Mouse (Mus musculus) frontal cortex, adult (tissue): ENCODE data around the gene Ttc23l.
"Not testable (repeated sequence)": the region's sequence is repeated elsewhere in the genome, so short reads cannot be mapped to it uniquely, and the experiment has no call there.

ENCODE experiments used
- ATAC-seq: cut with Nextera tagmentation; 2 replicates; pipeline ENCODE4 v1.9.2; 2017; ENCODE audit warnings: mild to moderate bottlenecking, moderate library complexity, mixed read lengths; ENCODE audit not compliant: low TSS enrichment

Gene Ttc23l

DNA sequence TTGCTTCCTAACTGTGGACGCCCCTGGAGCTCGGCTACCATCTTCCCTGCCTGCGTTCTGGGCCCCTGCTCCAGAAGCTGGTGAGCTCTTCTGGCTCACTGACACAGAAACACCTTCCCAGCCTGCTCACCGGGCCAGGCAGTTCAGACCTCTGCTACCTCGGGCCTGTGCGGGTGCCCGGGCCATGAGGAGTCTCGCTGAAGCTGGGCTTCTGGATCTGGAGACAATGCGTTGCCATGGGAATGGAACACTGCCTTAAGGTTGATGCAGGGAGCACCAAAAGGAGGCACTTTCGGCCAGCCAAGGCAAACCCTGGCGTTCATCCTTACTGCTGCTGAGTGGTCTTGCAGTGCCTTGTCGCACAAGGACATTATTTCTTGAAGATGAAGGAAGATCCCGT is at the start of gene Ttc23l:
Ttc23l (minus strand) TSS at position 204 of the 400 bp plus-strand sequence.
- no peak for ATAC-seq

DNA sequence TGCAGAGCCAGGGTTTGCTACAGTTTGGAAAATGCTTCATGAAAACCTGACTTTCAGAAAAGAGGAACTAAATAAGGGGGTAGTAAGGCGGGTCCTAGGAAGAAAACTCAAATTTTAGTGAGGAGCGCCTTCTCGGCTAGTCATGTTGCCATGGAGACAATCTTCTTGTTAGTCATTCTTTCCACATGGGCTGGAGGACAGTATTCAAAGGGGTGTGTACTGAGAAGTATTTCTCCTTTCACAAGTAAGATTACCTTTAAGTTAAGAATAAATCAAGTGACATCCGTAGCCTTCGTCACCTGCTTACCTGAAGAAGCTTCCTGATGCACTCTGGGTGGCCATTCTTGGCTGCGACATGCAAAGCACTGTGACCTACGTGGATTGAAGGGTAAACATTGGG is 40.9 kb upstream of the Ttc23l start:
- ATAC-seq = peak; percentile 59

DNA sequence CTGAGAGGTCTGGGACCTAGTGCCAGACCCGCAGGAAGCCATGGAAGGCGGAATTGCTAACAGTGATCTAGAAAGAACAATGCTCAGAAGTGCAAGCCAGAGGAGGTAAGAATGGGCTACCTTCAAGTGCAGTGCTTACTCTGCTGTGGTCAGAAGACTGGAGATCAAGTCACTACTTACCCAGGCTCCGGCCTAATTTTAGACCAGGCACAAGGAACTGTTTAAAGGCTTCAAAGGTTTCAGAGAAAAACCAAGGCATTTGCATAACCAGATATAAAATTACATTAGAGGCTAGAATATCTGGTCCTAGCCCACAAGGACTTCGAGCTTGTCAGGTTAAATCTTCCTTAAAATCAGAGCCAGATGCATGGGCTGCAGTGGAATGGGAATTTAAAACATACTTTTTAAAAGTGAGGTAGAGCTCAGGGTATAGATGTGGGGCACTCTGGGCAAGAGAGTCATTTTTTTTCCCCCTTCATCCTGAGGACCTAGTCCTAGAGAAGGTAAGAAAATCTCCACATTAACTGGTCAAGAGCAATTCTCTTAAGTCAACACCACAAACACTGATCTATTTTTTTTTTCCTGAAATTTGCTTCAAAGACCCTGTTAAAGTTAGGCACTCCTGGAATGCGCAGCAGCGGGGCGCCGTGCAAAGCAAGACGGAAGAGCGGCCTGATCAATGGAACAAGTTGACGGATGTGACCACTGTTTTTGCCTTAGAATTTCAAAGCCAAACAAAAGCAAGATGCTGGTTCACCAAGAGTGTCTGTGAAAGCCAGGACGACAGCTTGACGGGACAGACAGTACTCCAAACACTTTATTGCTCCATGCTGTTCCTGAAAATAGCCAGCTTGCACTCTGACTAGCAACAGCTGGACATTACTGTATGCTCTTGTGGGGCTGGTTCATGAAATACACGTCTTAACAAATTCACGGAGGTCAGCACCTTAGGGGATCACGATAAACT is 40.1 kb upstream of the Ttc23l start:
- no peak for ATAC-seq

DNA sequence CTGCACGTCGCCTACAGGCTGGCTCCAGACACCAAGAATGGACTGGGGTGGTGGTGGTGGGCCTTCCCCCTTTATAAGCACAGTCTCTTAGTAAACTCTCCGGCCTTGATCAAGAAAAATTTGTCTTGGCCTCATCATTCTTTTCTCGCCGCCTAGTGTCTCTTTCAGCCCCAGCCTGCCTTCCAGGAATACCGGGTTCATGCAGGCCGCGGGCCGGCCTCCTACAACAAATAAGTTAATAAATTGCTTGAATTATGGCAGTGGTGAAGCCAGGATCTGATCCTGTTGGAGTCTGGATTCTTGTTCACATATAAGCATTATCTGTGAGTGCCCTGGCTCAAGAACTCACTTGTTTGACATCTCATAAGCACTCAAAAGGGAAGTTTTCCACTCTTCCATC is 38.4 kb upstream of the Ttc23l start:
- no peak for ATAC-seq

DNA sequence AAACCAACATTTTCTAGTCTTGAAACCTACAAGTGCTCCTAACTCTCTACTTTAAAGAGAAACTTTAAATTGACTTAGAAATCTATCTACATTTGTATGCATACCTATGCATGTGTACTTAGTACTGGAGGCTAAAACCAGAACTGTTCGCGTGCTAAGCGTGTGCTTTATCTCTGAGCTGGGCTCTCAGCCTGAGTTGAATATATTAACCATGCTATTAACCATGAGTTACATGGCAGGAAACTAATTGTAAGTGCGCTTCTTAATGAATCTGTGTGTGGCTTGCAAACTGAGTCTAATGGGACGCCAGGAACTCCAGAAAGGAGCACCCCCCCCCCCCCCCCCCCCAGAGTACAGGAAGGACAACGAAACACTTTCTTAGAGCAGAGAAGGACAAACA is 36.9 kb upstream of the Ttc23l start:
- ATAC-seq = no peak

DNA sequence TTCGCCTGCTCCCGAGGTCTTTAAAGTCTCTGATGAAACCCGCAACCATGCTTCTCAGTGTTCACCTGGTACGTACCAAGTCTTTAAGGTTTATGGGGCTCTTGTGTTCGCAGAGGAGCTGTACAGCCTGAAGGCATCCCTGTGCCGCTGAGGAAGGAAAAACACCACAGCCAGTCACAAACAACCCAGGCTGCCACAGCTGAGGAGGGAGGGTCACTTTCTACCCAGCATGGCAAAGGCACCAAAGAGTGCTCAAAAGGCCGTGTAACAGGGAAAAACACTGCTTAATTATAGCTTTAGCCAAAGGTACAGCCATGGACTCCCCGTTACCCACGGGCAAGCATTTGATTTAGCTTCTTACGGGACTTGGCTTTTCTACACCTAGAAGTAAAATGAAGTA is 36.4 kb upstream of the Ttc23l start:
- ATAC-seq = no peak

DNA sequence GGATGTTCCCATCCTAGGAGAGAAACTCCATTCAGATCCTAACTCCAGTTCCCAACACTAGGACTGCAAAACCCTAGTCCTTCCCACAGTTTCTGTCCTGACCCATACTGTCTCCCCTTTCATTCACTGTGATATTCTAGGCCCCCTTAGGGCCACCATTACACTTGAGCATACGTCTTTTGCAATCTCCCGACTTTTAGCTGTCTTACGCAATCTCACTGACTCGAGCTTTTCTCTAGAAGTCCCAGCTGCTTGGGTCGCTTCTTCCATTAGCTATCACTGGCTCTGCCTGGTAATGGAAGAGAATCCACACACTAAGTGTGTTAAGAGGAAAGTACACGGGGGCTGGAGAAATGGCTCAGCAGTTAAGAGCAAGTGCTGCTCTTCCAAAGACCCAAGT is 34.6 kb upstream of the Ttc23l start:
- no peak for ATAC-seq

DNA sequence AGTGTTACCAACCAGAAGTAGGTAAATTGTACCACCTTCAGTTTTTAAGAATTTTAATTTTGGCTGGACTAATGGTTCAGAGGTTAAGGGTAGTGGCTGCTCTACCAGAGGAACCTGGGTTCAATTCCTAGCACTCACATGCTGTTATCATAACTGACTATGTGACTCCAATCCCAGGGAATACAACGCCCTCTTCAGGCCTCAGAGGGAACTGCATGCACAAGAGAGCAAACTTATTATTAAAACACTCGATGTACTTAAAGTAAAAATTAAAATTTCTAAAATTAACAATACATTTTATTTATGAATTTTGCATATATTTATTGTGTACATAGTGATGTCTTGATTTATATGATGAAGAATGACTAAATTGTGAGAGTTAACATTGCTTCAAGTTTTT is 28.1 kb upstream of the Ttc23l start:
- ATAC-seq = no peak

DNA sequence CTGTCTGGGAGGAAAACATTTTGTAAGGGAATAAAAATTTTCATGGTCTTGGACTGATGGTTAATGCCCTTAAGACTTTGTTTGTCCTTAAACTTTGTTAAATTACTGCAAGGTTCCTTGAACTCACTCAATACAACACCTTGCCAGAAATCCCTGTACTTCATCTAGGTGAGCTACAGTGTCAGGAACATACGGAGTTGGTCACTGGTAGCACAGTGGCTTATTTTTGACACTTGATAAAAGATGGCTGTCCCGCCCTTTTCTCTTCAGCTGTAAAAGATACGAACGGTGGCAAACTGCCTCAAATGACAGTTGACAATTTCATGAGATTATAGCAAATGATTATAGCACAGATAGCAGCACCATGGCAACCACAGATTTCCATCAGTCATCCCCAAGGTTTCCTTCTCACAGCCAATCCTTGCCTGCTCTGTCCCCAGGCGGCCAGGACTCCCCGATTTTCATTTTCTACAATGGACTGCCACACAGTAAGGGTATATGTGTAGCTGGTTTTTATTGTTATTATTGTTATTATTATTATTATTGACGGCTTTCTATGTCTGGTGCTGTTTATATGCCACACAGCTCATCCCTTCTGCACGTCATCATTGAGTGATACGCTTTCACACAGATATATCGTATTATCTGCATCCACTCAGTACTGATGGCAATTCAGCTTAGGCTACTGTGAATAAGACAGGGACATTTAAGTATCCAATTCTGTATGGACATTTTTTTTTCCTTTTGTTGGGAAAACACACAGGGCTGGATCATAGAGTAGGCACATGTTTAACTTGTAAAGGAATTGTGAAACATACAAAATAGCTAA is 26.1 kb upstream of the Ttc23l start:
- ATAC-seq = no peak

DNA sequence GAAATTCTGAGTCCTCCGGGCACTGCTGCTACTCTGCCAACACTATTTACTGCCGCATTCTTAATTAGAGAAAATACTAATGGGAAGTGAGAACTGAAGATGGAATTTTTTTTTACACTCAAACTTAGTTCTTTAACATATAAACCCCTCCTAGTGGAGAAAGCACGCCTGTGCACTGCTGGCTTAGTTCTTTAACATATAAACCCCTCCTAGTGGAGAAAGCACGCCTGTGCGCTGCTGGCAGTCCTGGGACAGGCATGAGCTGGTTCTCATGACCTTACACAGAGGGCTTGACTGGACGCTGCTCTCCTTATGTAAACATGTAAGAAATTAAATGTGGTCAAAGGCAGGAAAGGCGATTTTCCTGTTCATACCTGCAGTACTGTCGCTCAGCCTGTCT is 24.9 kb upstream of the Ttc23l start:
- peak; percentile 76 for ATAC-seq

DNA sequence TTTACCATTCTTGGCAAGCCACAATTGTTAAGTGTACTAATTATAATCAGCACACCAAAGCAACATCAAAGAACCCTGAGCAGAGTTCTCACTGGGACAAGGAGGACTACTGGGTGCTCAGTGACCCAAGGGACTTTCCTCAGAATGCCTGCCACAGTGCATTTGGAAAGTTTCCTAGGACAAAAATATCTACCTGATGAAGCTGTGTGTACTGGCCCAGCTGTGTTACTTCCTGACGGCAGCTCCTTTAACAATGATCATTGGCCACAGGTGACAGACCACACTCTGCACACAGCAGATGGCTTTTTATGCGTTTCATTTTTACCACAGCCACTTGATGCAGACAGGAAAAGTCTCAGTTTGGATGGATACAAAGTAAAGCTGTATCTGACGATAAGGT is 20.7 kb upstream of the Ttc23l start:
- ATAC-seq = no peak

DNA sequence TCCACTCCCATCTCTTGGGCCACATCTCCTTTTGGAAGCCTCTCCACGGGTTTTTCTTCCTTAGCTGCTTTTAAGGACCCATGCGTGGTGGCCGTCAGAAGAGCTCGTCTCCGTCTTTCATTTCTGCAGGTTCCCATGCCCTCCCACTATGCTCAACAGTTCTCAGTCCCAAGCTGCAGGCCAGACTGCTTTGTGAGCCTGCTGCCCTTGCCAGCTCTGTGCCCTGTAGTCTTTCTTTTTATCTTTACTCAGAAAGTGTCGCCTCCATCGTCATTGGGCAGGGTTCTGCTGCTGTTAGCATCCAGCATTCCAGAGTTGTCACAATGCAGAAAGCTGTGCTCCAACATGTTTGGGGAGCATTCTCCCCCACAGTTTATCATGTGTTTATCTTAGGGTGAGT is 8.0 kb upstream of the Ttc23l start:
- no peak for ATAC-seq

DNA sequence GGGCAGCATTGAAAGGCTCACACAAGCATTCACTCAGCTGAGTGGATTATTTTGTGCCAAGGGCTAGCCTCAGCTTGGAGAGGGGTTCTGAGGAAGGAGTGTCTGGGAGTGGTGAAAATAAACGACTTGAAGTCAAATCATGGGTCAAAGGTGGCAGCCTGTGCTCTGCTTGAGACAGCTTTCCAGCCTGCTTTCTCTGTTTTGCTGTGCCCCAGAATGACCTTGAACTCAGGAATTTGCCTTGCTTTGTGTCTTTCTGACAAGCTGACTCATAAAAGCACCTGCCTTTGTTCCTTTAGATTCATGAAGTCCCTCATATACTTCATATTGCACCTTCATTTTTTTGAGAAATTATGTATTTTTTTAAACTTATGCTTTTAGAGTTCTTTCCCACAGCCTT is 5.7 kb upstream of the Ttc23l start:
- no peak for ATAC-seq

DNA sequence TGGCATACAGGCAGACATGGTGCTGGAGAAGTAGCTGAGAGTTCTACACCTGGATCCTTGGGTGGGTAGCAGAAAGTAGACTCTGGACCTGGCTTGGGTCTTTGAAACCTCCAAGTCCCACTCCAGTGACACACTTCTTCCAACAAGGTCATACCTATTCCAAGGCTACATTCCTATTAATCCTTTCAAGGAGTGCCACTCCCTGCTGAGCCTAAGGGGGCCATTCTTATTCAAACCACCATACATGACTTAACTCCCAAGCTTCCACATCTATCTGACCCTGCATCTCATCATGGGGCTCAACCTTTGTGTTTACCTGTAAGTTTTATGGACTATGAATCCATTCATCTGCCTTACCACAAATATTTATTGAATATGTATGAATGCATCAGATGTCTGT is 3.8 kb upstream of the Ttc23l start:
- ATAC-seq = no peak

DNA sequence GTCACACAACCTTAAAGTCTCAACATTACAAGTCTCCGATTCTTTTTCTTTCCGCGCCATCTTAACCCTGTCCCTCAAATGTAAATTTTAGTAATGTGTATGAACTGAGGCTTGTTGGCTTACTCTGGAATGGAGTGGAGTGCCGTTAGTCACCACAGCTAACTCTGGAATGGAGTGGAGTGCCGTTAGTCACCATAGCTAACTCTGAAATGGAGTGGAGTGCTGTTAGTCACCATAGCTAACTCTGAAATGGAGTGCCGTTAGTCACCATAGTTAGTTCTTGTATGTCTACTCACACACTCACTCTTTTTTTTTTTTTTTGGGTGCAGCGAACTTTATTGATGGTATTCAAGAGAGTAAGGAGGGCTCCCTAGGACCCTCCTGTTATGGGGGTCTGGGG is 1.5 kb upstream of the Ttc23l start:
- ATAC-seq = no peak

DNA sequence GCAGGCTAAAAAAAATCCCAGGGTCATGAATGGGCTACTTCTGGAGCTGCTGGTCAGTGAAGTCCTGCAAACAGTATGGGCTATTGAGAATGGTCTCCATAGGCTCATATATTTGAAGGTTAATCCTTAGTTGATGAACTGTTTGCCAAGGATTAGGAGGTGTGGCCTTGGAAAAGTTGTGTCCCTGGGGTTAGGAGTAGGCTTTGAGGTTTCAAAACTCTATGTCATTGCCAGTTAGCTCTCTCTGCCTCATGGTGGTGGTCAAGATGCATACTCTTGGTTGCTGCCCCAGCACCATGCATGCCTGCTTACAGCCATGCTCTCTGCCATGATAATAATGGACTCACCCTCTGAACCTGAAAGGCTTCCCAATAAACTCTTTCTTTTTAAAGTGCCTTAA is 4.1 kb downstream of the Ttc23l start:
- ATAC-seq = no peak

DNA sequence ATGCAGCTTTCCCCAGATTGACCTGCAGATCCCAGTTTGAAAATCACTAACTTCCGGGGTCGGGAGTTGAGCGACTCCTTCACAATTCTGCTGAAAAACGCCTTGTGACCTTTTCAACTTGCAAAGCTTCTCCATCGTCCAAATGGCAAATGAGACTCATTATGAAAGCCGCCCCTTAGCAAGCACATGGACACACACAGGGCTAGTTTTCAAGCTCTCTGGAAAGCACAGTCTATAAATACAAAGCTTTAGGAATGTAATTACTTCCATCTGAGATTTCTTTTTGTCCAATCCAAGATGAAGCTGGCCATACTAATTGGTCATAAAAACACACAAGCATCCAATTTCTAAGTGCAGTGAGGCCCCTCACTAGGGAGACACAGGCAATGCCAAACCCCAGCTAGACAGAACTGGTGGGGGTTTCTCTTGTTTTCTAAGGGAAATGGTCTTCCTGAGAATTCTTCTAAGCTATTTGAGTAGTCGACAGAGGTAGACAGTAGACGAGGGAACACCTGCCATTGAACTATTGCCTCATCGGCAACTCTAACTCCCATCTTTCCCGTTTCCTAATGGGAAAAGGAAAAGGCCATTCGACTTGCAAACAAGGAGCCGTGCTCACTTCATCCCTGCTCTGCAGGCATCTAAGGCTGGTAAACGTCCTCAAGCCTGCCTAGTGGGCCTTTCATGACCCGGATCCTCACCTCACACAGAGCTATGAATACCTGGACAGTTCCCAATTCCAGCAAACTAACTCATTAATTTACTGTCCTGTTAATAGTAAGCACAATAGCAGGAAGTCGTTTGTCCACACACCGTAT is 18.0 kb downstream of the Ttc23l start:
- no peak for ATAC-seq

DNA sequence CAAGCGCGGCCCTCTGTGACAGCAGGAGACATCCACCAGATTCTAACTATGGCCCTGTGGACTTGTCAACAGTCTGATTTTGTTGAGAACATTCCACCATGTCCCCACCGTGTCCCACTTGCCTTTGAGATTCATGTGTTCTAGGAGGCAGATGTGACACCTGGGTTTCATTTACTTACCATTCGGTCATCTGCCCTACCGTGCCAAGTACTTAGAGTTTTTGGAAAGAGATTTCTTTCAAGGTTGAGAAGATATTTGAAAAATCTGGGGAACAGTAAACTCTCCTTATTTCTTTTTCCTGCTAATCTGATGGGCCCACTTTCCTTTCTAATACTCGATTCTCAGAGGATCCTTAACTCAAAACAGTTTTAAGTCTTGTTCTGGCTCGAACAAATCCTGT is 22.5 kb downstream of the Ttc23l start:
- no peak for ATAC-seq

DNA sequence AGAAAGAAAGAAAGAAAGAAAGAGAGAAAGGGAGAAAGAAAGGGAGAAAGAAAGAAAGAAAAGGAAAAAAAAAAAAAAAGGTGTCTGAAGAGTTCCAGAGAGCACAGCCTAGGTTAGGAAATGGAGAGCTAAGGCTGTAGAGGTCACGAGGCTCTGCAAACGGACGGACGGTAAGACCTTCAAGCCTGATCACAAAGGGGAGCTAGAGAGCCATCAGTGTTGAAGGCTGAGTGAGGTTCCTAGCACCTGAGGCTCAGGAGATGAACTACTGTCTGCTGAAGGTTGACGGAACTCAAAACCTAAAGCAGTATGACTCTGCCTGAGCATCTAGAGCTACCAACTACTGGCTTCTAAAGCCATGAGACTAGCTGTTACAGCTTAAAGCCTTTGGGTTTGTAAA is 23.9 kb downstream of the Ttc23l start:
- ATAC-seq = no peak

DNA sequence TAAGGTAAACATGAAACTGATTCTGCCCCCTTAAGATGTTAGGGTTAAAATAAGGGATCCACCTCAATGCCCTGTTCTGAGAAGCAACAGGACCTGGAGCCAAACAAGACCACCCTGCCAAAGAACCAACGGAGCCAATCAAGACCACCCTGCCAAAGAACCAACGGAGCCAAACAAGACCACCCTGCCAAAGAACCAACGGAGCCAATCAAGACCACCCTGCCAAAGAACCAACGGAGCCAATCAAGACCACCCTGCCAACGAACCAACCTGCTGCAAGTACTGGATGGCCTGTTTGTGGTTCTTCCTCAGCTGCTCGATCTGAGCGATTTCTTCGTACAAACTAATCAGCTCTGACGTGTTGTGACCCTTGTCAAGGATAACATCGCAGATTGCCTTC is 25.1 kb downstream of the Ttc23l start:
- not testable (repeated sequence) for ATAC-seq

DNA sequence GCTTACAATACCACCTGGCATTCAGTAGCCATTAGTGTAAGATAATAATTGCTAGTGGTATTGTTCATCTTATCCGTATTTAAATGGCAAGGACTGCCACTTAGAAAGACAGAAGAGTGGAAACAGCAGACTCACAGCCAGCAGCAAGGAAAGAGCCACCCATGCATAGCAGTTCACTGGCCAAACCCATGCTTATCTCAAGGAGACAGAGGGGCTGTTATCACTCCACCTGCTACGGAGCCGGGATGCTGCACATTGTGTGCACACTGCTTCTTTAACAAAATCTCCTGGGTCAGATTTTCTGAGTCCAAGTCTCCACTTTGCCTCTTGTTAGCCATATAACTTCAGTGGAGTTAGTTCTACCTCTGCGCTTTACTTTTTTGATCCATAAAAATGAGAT is 27.1 kb downstream of the Ttc23l start:
- ATAC-seq = no peak

DNA sequence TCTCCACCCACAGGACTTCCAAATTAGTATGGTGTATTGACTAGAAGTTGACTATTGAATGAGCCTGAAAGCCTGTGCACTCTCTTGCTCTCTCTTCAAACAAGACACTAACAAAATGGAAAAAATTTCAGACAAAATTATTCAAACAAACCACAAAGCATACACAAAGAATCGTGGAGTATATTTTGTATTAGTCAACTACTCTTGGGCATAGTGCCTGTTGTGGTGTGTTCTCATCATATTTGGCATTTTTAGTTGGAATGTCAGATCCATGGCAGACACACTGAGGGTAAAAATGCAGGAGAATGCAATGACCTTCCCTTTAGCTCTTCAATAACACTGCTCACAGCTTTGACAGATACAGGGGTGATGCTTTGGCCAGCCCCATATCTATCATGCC is 32.6 kb downstream of the Ttc23l start:
- ATAC-seq = no peak
